9 mouse cellular contexts compared by ENCODE assay signal in genomic region chr16:26901471-26901870, GRCm38 (mm10).
DNase-seq lines count a peak whose midpoint lies in the region; ATAC-seq lines count a peak whose summit lies in the region.
"Had no signal": no experiment of that assay in that cellular context is flagged by ENCODE, and none has a peak within 500 bp of the region (broad histone marks: within the 10 kb centered on the region; RNA-seq: fewer than 3 reads in every experiment).

No protein-coding gene starts in this region.

- H3K4me1 ChIP-seq in forebrain, embryonic 14.5 days (ENCODE audit: control insufficient read depth, insufficient read depth, low read length), result no peaks in the 10 kb centered on the region
- H3K4me1 ChIP-seq in forebrain, embryonic 12.5 days, result no peaks in the 10 kb centered on the region
- H3K4me1 ChIP-seq in midbrain, embryonic 14.5 days (ENCODE audit: control insufficient read depth, insufficient read depth, low read length), result no peaks in the 10 kb centered on the region
- no peaks in the 10 kb centered on the region for H3K4me1 ChIP-seq in midbrain, embryonic 10.5 days
- H3K4me1 ChIP-seq in hindbrain, embryonic 16.5 days (ENCODE audit: control insufficient read depth, insufficient read depth, low read depth, low read length), result no peaks in the 10 kb centered on the region
- H3K4me1 ChIP-seq in liver, embryonic 12.5 days, result no peaks in the 10 kb centered on the region

- no peak overlapping the region for H3K4me2 ChIP-seq in forebrain, embryonic 14.5 days (ENCODE audit: low read length)
- no peak overlapping the region for H3K4me2 ChIP-seq in forebrain, embryonic 12.5 days
- no peak overlapping the region for H3K4me2 ChIP-seq in midbrain, embryonic 14.5 days (ENCODE audit: low read length)
- no peak overlapping the region for H3K4me2 ChIP-seq in hindbrain, embryonic 16.5 days (ENCODE audit: low read length)
- H3K4me2 ChIP-seq in liver, embryonic 12.5 days, result no peak overlapping the region

- no peaks in the 10 kb centered on the region for H3K27me3 ChIP-seq in forebrain, embryonic 14.5 days (replicated peaks; ENCODE audit: control insufficient read depth, insufficient read depth, low read length)
- H3K27me3 ChIP-seq in forebrain, embryonic 12.5 days, result no peaks in the 10 kb centered on the region
- H3K27me3 ChIP-seq in midbrain, embryonic 14.5 days (ENCODE audit: control insufficient read depth, insufficient read depth, low read length), result no peaks in the 10 kb centered on the region
- H3K27me3 ChIP-seq in midbrain, embryonic 10.5 days (ENCODE audit: low read depth, poor library complexity, severe bottlenecking), result no peaks in the 10 kb centered on the region
- H3K27me3 ChIP-seq in hindbrain, embryonic 16.5 days (replicated peaks; ENCODE audit: control insufficient read depth, insufficient read depth, low read length), result no peaks in the 10 kb centered on the region
- no peaks in the 10 kb centered on the region for H3K27me3 ChIP-seq in liver, embryonic 12.5 days (replicated peaks)

- no peak for ATAC-seq in forebrain, embryonic 14.5 days
- no peak for ATAC-seq in forebrain, embryonic 12.5 days (ENCODE audit: low FRiP score)
- no peak; the same call in 1 of the 2 replicates for ATAC-seq in midbrain, embryonic 14.5 days (ENCODE audit: low FRiP score, low TSS enrichment)
- peak; percentile 74 for ATAC-seq in hindbrain, embryonic 16.5 days
- ATAC-seq in liver, embryonic 12.5 days, result no peak

- no peak overlapping the region for H3K9ac ChIP-seq in forebrain, embryonic 14.5 days (ENCODE audit: low read length)
- H3K9ac ChIP-seq in forebrain, embryonic 12.5 days, result no peak overlapping the region
- H3K9ac ChIP-seq in midbrain, embryonic 14.5 days (replicated peaks; ENCODE audit: low read length), result no peak overlapping the region
- no peak overlapping the region for H3K9ac ChIP-seq in hindbrain, embryonic 16.5 days (ENCODE audit: low read depth, low read length)
- no peak overlapping the region for H3K9ac ChIP-seq in liver, embryonic 12.5 days

- no peaks in the 10 kb centered on the region for H3K9me3 ChIP-seq in forebrain, embryonic 14.5 days (replicated peaks; ENCODE audit: control insufficient read depth, low read length)
- H3K9me3 ChIP-seq in forebrain, embryonic 12.5 days, result no peaks in the 10 kb centered on the region
- H3K9me3 ChIP-seq in midbrain, embryonic 14.5 days (ENCODE audit: control insufficient read depth, low read length), result no peaks in the 10 kb centered on the region
- no peaks in the 10 kb centered on the region for H3K9me3 ChIP-seq in midbrain, embryonic 10.5 days (replicated peaks)
- no peaks in the 10 kb centered on the region for H3K9me3 ChIP-seq in hindbrain, embryonic 16.5 days (ENCODE audit: control insufficient read depth, low read length)
- no peaks in the 10 kb centered on the region for H3K9me3 ChIP-seq in liver, embryonic 12.5 days (replicated peaks)

- 22% methylated on average over 4 of the region's 4 CpGs for WGBS in forebrain, embryonic 14.5 days
- WGBS in forebrain, embryonic 12.5 days, result 42% methylated on average over 4 of the region's 4 CpGs
- 22% methylated on average over 4 of the region's 4 CpGs for WGBS in midbrain, embryonic 14.5 days
- WGBS in midbrain, embryonic 10.5 days, result 50% methylated on average over 4 of the region's 4 CpGs
- WGBS in hindbrain, embryonic 16.5 days, result 7% methylated on average over 4 of the region's 4 CpGs
- WGBS in liver, embryonic 12.5 days (ENCODE audit: insufficient replicate concordance), result 42% methylated on average over 4 of the region's 4 CpGs

- no peaks in the 10 kb centered on the region for H3K36me3 ChIP-seq in forebrain, embryonic 14.5 days (ENCODE audit: control insufficient read depth, insufficient read depth, low read length)
- no peaks in the 10 kb centered on the region for H3K36me3 ChIP-seq in forebrain, embryonic 12.5 days (replicated peaks)
- H3K36me3 ChIP-seq in midbrain, embryonic 14.5 days (ENCODE audit: control insufficient read depth, insufficient read depth, low read length), result no peaks in the 10 kb centered on the region
- no peaks in the 10 kb centered on the region for H3K36me3 ChIP-seq in midbrain, embryonic 10.5 days
- H3K36me3 ChIP-seq in hindbrain, embryonic 16.5 days (ENCODE audit: control insufficient read depth, insufficient read depth, low read length), result no peaks in the 10 kb centered on the region
- no peaks in the 10 kb centered on the region for H3K36me3 ChIP-seq in liver, embryonic 12.5 days

- DNase-seq in forebrain, embryonic 14.5 days (ENCODE audit: low spot score), result peak; percentile 39
- peak; percentile 33 for DNase-seq in midbrain, embryonic 14.5 days
- DNase-seq in midbrain, embryonic 10.5 days (ENCODE audit: low spot score), result no peak
- DNase-seq in ovary, postnatal 36 days (ENCODE audit: low spot score), result peak; percentile 74
- no peak for DNase-seq in left cerebral cortex, adult 8-10 months (ENCODE audit: low spot score in 2 of 2)

- H3K27ac ChIP-seq in forebrain, embryonic 14.5 days (ENCODE audit: low read depth, low read length), result no peak overlapping the region
- no peak overlapping the region for H3K27ac ChIP-seq in forebrain, embryonic 12.5 days
- no peak overlapping the region for H3K27ac ChIP-seq in midbrain, embryonic 14.5 days (replicated peaks; ENCODE audit: low read depth, low read length)
- H3K27ac ChIP-seq in midbrain, embryonic 10.5 days (replicated peaks), result no peak overlapping the region
- H3K27ac ChIP-seq in hindbrain, embryonic 16.5 days (ENCODE audit: low read depth, low read length), result no peak overlapping the region
- no peak overlapping the region for H3K27ac ChIP-seq in liver, embryonic 12.5 days
- H3K27ac ChIP-seq: macrophage had no signal

- H3K4me3 ChIP-seq in forebrain, embryonic 14.5 days (ENCODE audit: low read depth, low read length), result no peak overlapping the region
- no peak overlapping the region for H3K4me3 ChIP-seq in forebrain, embryonic 12.5 days (replicated peaks)
- no peak overlapping the region for H3K4me3 ChIP-seq in midbrain, embryonic 14.5 days (replicated peaks; ENCODE audit: low read depth, low read length)
- H3K4me3 ChIP-seq in midbrain, embryonic 10.5 days, result no peak overlapping the region
- no peak overlapping the region for H3K4me3 ChIP-seq in hindbrain, embryonic 16.5 days (ENCODE audit: low read length)
- H3K4me3 ChIP-seq in liver, embryonic 12.5 days, result no peak overlapping the region

Comparison
In these comparisons a context has a peak if more than half of its experiments do, and no peak if none do; other contexts are left out.
1. DNase-seq: peak in forebrain, embryonic 14.5 days (single experiment), midbrain, embryonic 14.5 days (single experiment) and ovary, postnatal 36 days (single experiment); none in midbrain, embryonic 10.5 days (single experiment) and left cerebral cortex, adult 8-10 months (0 of 2).